Mouse (Mus musculus) embryonic fibroblast, embryonic 13.5 days (primary cell): ENCODE data around the gene Rsph9.

ENCODE experiments used
- CTCF ChIP-seq: IDR thresholded peaks from 2 replicates; pipeline ENCODE4 v1.5.1; 2011; ENCODE audit warnings: mild to moderate bottlenecking, control low read depth, low read length, moderate library complexity, borderline replicate concordance; ENCODE audit not compliant: insufficient read depth
- POLR2A ChIP-seq: IDR thresholded peaks from 2 replicates; pipeline ENCODE4 v1.6.1; 2011; ENCODE audit warnings: low read depth, mild to moderate bottlenecking, control low read depth, low read length, moderate library complexity

- TF ChIP-seq POLR2A: no peak
- TF ChIP-seq CTCF: no peak
These were observed 26.2 kb downstream of the Rsph9 start for GRCm38 (mm10) chr17:46117623-46118422.
